ENCODE assay signal across 8 mouse cellular contexts in genomic region chr5:114822796-114823688, GRCm38 (mm10). TPM values are rescaled to one million over a fixed set of nuclear protein-coding genes. Genes with fewer than 3 reads are reported as not detected.
DNase-seq lines count a peak whose midpoint lies in the region; ATAC-seq and TF ChIP-seq lines count a peak whose summit lies in the region.

Gene 1500011B03Rik (minus strand): TSS chr5:114823468.

- TF ChIP-seq CTCF in forebrain, postnatal 0 days (IDR thresholded peaks at IDR 0.05; ENCODE audit: low read depth): no peak
- TF ChIP-seq CTCF in lung, postnatal 0 days (IDR thresholded peaks at IDR 0.05): no peak

- H3K27me3 ChIP-seq in forebrain, postnatal 0 days (ENCODE audit: insufficient read depth, low read length): no peaks in the 10 kb centered on the region
- H3K27me3 ChIP-seq in hindbrain, embryonic 10.5 days (ENCODE audit: insufficient read depth, poor library complexity, severe bottlenecking): no peaks in the 10 kb centered on the region
- H3K27me3 ChIP-seq in lung, postnatal 0 days (replicated peaks; ENCODE audit: insufficient read depth, low read length): no peaks in the 10 kb centered on the region

- H3K27ac ChIP-seq in forebrain, postnatal 0 days (ENCODE audit: low read depth, low read length): peak within 1 kb of the TSS; percentile 86
- peak within 1 kb of the TSS; percentile 95 for H3K27ac ChIP-seq in hindbrain, embryonic 10.5 days
- no peak within 1 kb of the TSS for H3K27ac ChIP-seq in lung, postnatal 0 days (ENCODE audit: low read length)

- no peak for TF ChIP-seq EP300 in lung, postnatal 0 days (IDR thresholded peaks at IDR 0.05)

- H3K9ac ChIP-seq in forebrain, postnatal 0 days: peak within 1 kb of the TSS; percentile 76
- H3K9ac ChIP-seq in lung, postnatal 0 days (replicated peaks; ENCODE audit: low read depth): no peak within 1 kb of the TSS; the same call in 1 of the 2 replicates

- H3K9me3 ChIP-seq in forebrain, postnatal 0 days (ENCODE audit: low read length): no peaks in the 10 kb centered on the region
- peaks cover 7% of the 10 kb centered on the region; the same call in 1 of the 2 replicates for H3K9me3 ChIP-seq in hindbrain, embryonic 10.5 days
- H3K9me3 ChIP-seq in lung, postnatal 0 days (ENCODE audit: low read length): no peaks in the 10 kb centered on the region

- peak within 1 kb of the TSS; percentile 59 for H3K4me2 ChIP-seq in forebrain, postnatal 0 days (ENCODE audit: low read depth)
- peak within 1 kb of the TSS; percentile 72 for H3K4me2 ChIP-seq in lung, postnatal 0 days (replicated peaks; ENCODE audit: low read depth, low read length)

- peak within 1 kb of the TSS; percentile 80 for H3K4me3 ChIP-seq in forebrain, postnatal 0 days (ENCODE audit: low read depth, low read length)
- peak within 1 kb of the TSS; percentile 91 for H3K4me3 ChIP-seq in hindbrain, embryonic 10.5 days
- peak within 1 kb of the TSS; percentile 43 for H3K4me3 ChIP-seq in lung, postnatal 0 days (ENCODE audit: low read depth, low read length)

- WGBS in forebrain, postnatal 0 days: 9% methylated on average over 53 of the region's 53 CpGs
- WGBS in hindbrain, embryonic 10.5 days: 8% methylated on average over 53 of the region's 53 CpGs
- WGBS in lung, postnatal 0 days: 7% methylated on average over 52 of the region's 53 CpGs

- H3K4me1 ChIP-seq in forebrain, postnatal 0 days (ENCODE audit: insufficient read depth): no peaks in the 10 kb centered on the region
- H3K4me1 ChIP-seq in hindbrain, embryonic 10.5 days (replicated peaks): peaks cover 16% of the 10 kb centered on the region
- H3K4me1 ChIP-seq in lung, postnatal 0 days (ENCODE audit: insufficient read depth, low read depth, low read length): peaks cover 7% of the 10 kb centered on the region; the same call in 1 of the 2 replicates

- DNase-seq in MEL-GATA-1-ER (ENCODE audit: extremely low read depth, low read depth): peak; percentile 47
- DNase-seq in cerebellum, adult 8-10 months: peak; percentile 67
- DNase-seq in forebrain, postnatal 0 days: peak; percentile 93
- peak; percentile 93 for DNase-seq in hindbrain, embryonic 10.5 days (ENCODE audit: low spot score)
- DNase-seq in layer of hippocampus, postnatal 10 days (ENCODE audit: low spot score in 2 of 2): peak; percentile 81 to 84
- peak; percentile 77 for DNase-seq in lung, postnatal 0 days (ENCODE audit: low spot score)
- DNase-seq in ovary, postnatal 10 days (ENCODE audit: low spot score): peak; percentile 38
- peak; percentile 86 for DNase-seq in thymus, postnatal 0 days (ENCODE audit: low spot score)

- peak; percentile 95 for ATAC-seq in forebrain, postnatal 0 days
- ATAC-seq in lung, postnatal 0 days: peak; percentile 75

- no peaks in the 10 kb centered on the region for H3K36me3 ChIP-seq in forebrain, postnatal 0 days (ENCODE audit: insufficient read depth)
- H3K36me3 ChIP-seq in hindbrain, embryonic 10.5 days: peaks cover 21% of the 10 kb centered on the region
- H3K36me3 ChIP-seq in lung, postnatal 0 days (ENCODE audit: insufficient read depth, low read length): no peaks in the 10 kb centered on the region

RNA-seq across cellular contexts. Expression of gene 1500011B03Rik, which starts in this region (rescaled TPM):
- total RNA-seq in forebrain, postnatal 0 days (2014; rRNA removed): 298 and 325 TPM in 2 replicates
- 378 and 431 TPM in 2 replicates for polyA plus RNA-seq in forebrain, postnatal 0 days (2015; fragmentation: Nextera tagmentation; extraction: Ambion mirVana)
- 126 and 159 TPM in 2 replicates for polyA plus RNA-seq in hindbrain, embryonic 10.5 days (2016; fragmentation: Nextera tagmentation; extraction: Ambion mirVana)
- total RNA-seq in layer of hippocampus, postnatal 10 days (2021): 100 to 1,000 TPM; 154 to 155 TPM
- polyA plus RNA-seq in lung, postnatal 0 days (2015; fragmentation: Nextera tagmentation; extraction: Ambion mirVana): 72.8 and 97.5 TPM in 2 replicates
- polyA plus RNA-seq in thymus, postnatal 0 days (2015; fragmentation: Nextera tagmentation; extraction: Ambion mirVana): 119 and 139 TPM in 2 replicates

Comparison
In these comparisons a context has a peak if more than half of its experiments do, and no peak if none do; other contexts are left out.
1. DNase-seq: peak in every context shown above with its lines; median percentile 93 in forebrain, postnatal 0 days; 93 in hindbrain, embryonic 10.5 days; 86 in thymus, postnatal 0 days; 82 in layer of hippocampus, postnatal 10 days; 77 in lung, postnatal 0 days; 67 in cerebellum, adult 8-10 months; 47 in MEL-GATA-1-ER; 38 in ovary, postnatal 10 days.